Mouse (Mus musculus) stomach, postnatal 0 days (tissue): ENCODE data around the gene Slc30a4.

ENCODE experiments used
- CTCF ChIP-seq: IDR thresholded peaks from 2 replicates; pipeline ENCODE4 v1.5.1; 2016; ENCODE audit warnings: antibody characterized with exemption, low read depth, mild to moderate bottlenecking, moderate library complexity
- EP300 ChIP-seq: optimal IDR thresholded peaks from 2 replicates; pipeline ENCODE3; 2016; ENCODE audit warnings: antibody characterized with exemption

DNA sequence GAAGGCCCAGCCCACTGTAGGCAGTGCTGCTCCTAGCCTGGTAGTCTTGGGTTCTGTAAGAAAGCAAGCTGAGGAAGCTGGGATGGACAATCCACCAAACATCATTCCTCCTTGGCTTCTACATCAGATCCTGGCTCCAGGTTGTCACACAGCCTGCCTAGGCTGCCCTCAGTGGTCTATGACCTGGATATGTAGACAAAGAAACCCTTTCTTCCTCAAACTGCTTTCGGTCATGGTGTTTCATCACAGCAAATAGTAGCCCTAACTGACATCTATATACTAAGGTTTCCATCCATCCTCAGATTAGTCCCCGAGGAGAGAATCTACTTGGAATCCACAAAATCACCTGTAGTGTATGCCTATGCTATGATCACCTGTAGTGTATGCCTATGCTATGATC lies 27.3 kb downstream of the Slc30a4 start:
- TF ChIP-seq CTCF (no peak), EP300 (no peak)
